Mouse (Mus musculus) brain, adult 10 weeks (tissue): Measurements from ENCODE around the gene Chek2. TPM values are rescaled to one million over a fixed set of nuclear protein-coding genes. Genes with fewer than 3 reads are reported as not detected.

Source experiments
- polyA plus RNA-seq: library from polyadenylated mRNA; stranded (reverse); fragments of 350-450 nt; fragmentation: Illumina TruSeq; extraction: RNeasy Lipid Tissue Mini Kit (QIAGEN cat#74804); gene quantifications from one replicate; pipeline ENCODE4 v1.2.3, GENCODE M21; 2015; ENCODE audit warnings: low read depth, low replicate concordance

Chek2 gene
- 1.8 TPM for polyA plus RNA-seq

GRCm38 (mm10) chr5:110839678-110840365, at the start of gene Chek2, which contains the start of gene Hscb:
Gene Chek2, plus strand, starts transcription at chr5:110839979.
Gene Hscb, minus strand, starts transcription at chr5:110839777.

DNA sequence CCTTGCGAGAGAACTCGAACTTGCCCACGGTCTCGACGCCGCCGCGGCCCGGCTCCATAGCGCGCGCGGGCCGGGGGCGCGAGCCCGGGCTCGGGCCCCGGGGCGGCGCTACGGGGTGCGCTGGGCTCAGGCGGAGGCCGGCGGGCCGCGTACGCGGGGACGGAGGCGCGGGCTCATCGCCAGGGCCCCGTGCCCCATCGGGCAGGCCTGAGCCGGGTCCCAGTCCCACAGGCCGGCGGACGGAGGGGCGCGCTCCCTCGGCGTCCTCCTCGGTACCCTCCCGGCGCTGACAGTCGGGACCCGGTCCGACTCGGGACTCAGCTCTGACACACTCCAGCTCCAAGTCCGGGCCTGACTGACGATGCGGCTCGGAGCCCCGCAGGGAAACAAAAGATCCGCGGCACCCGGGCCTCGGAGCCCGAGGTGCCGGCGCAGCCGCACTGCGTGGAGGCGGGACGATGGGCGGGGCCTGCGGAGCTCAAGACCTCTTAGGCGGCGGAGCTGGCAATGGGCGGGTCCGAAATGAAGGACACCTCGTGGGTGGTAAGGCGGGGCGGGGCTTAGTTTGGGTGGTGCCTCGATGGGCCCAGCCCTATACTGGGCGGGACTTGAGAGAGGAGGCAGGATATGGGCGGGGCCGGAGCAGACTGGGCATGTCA, 30.0 kb upstream of the Chek2 start, which contains the start of gene Ulk1:
Ulk1 (minus strand) TSS at position 431 of the 659 bp plus-strand sequence.

DNA sequence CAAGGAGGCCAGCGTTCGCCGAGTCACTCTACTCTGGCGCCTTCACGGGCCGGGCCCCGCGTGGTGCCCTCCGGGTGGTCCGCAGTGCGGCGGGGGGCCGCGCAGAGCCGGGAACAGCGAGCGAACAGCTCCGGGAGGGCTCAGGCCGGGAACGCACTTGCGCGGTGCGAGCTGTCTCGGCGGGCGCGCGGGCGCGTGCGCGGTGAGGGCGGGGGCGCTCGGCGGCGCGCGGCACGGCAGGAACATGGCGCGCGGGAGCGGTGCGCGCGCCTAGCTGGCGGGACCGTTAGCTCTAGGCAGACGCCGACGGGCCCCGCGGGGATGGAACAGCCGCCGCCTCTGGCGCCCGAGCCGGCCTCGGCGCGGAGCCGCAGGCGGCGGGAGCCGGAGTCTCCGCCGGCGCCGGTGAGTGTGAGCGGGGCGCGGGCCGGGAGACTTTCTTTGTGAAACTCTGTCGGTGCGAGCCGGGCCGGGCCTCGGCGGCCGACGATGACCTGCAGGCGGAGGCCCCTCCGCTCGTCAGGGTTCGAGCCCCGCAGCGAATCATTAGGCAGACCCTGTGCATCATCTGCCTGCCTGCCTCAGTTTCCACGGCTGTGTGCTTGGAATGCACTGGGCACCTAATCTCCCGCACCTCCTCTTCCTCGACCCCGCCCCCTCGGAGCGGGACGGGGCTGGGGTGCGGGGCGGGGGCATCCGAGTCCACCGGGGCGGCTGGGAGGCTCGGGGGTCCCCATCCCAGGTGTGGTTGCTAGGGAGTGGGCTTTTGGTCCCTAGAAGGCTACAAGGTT, 40.0 kb downstream of the Chek2 start, which contains the start of gene Ttc28:
Ttc28 (plus strand) TSS at position 220 of the 791 bp plus-strand sequence.

Other genes with a start within 250 kb of the Chek2 start
- gene Noc4l, start 186.6 kb upstream of the Chek2 start, polyA plus RNA-seq, result 21.3 TPM
- 17.8 TPM for gene Ddx51, start 186.5 kb upstream of the Chek2 start, polyA plus RNA-seq
- 22.2 TPM for gene Ep400, start 69.3 kb upstream of the Chek2 start, polyA plus RNA-seq
- 15.4 TPM for gene Pus1, start 59.3 kb upstream of the Chek2 start, polyA plus RNA-seq
- gene Ulk1, start 29.9 kb upstream of the Chek2 start, polyA plus RNA-seq, result 43.7 TPM
- 14.2 TPM for gene Hscb, start 202 bp upstream of the Chek2 start, polyA plus RNA-seq
- 3.6 TPM for gene Ttc28, start 39.8 kb downstream of the Chek2 start, polyA plus RNA-seq